Comparison of ENCODE assay signal across 8 mouse cellular contexts in genomic region chr11:103003210-103003609, GRCm38 (mm10). TPM values are rescaled to one million over a fixed set of nuclear protein-coding genes. Genes with fewer than 3 reads are reported as not detected.
A peak's percentile ranks its signal among the peaks of the same experiment; 100 is the strongest.
DNase-seq lines count a peak whose midpoint lies in the region; ATAC-seq and TF ChIP-seq lines count a peak whose summit lies in the region.

No protein-coding gene starts in this region.

- intact Hi-C loops in left cerebral cortex, postnatal 36 days (cut with DNase I), result loop anchor here (10.0 kb wide), 1 partner anchor 52 kb away; no protein-coding TSS in a partner anchor

- H3K79me3 ChIP-seq in C2C12 (ENCODE audit: low read depth), result peaks cover 41% of the 10 kb centered on the region

- no peak for TF ChIP-seq CTCF in C2C12 (IDR thresholded peaks at IDR 0.05; ENCODE audit: control insufficient read depth, insufficient read depth, insufficient read length)
- no peak for TF ChIP-seq CTCF in intestine, postnatal 0 days (IDR thresholded peaks at IDR 0.05; ENCODE audit: low read depth)

- no peak overlapping the region for H3K4me3 ChIP-seq in C2C12 (ENCODE audit: insufficient read depth, poor library complexity, severe bottlenecking)
- H3K4me3 ChIP-seq in intestine, postnatal 0 days (ENCODE audit: low read depth, low read length), result no peak overlapping the region

- H3K9ac ChIP-seq in intestine, postnatal 0 days (ENCODE audit: low read depth, low read length), result no peak overlapping the region

- H3K27ac ChIP-seq in intestine, postnatal 0 days (ENCODE audit: low read depth, low read length), result no peak overlapping the region

- no peak overlapping the region for H3ac ChIP-seq in C2C12 (ENCODE audit: control insufficient read depth, insufficient read length, low read depth)

- H3K36me3 ChIP-seq in C2C12 (ENCODE audit: control insufficient read depth, insufficient read depth), result peaks cover 24% of the 10 kb centered on the region
- H3K36me3 ChIP-seq in intestine, postnatal 0 days (ENCODE audit: control insufficient read depth, insufficient read depth), result peaks cover 17% of the 10 kb centered on the region; the same call in 1 of the 2 replicates

- peak; percentile 82 for DNase-seq in adrenal gland, adult 2 months
- peak; percentile 63 for DNase-seq in gastrocnemius, postnatal 10 days
- DNase-seq in left cerebral cortex, postnatal 36 days (ENCODE audit: low spot score in 2 of 2), result peak; percentile 75 to 78
- DNase-seq in right cerebral cortex, postnatal 14 days, result peak; percentile 67
- DNase-seq in embryo, embryonic 11 days, result no peak
- no peak for DNase-seq in embryo, embryonic 10.5 days (ENCODE audit: low spot score)

- no peaks in the 10 kb centered on the region for H3K4me1 ChIP-seq in intestine, postnatal 0 days (replicated peaks; ENCODE audit: control insufficient read depth, insufficient read depth, low read length)

- 18% methylated on average over 5 of the region's 5 CpGs for WGBS in intestine, postnatal 0 days

- peaks cover 81% of the 10 kb centered on the region for H3K79me2 ChIP-seq in C2C12 (ENCODE audit: control insufficient read depth, insufficient read depth)

- no peak overlapping the region for H3K4me2 ChIP-seq in intestine, postnatal 0 days (replicated peaks; ENCODE audit: low read depth)

- peak; percentile 31; the same call in 1 of the 2 replicates for ATAC-seq in intestine, postnatal 0 days

- H3K27me3 ChIP-seq in C2C12 (ENCODE audit: control insufficient read depth, insufficient read depth, insufficient read length), result no peaks in the 10 kb centered on the region
- no peaks in the 10 kb centered on the region for H3K27me3 ChIP-seq in intestine, postnatal 0 days (replicated peaks; ENCODE audit: control insufficient read depth, insufficient read depth, low read length)

- no peaks in the 10 kb centered on the region for H3K9me3 ChIP-seq in intestine, postnatal 0 days (ENCODE audit: control insufficient read depth)

TF ChIP-seq in C2C12, 6 proteins besides CTCF, POLR2A, EP300 and RAD21:
- TF ChIP-seq FOSL1 (IDR thresholded peaks at IDR 0.05; ENCODE audit: insufficient read depth, low read length, poor library complexity, severe bottlenecking) (peak; percentile 96), MYOD1 (IDR thresholded peaks at IDR 0.05; ENCODE audit: control insufficient read depth, insufficient read length, low read depth) (peak; percentile 100), CEBPB (IDR thresholded peaks at IDR 0.05; ENCODE audit: low read depth) (peak; percentile 2), MYOG (IDR thresholded peaks at IDR 0.05; ENCODE audit: control insufficient read depth, extremely low read depth, insufficient read length) (no peak), MAX (IDR thresholded peaks at IDR 0.05) (peak; percentile 98), USF1 (IDR thresholded peaks at IDR 0.05; ENCODE audit: low read depth) (no peak)

RNA-seq across cellular contexts. Expression of gene Nmt1, which starts 24.8 kb away (rescaled TPM):
- 64.9 TPM for polyA plus RNA-seq in C2C12 (2012; fragmentation: generic; extraction: Trizol)
- 100 to 1,000 TPM; 106 to 112 TPM for total RNA-seq in adrenal gland, adult 2 months (2021)
- 20.8 and 25.6 TPM in 2 replicates for polyA plus RNA-seq in adrenal gland, adult 2 months (2012; rRNA removed)
- 10 to 100 TPM; 41.5 to 49.7 TPM for total RNA-seq in gastrocnemius, postnatal 10 days (2021)
- 58.4 and 63.1 TPM in 2 replicates for polyA plus RNA-seq in intestine, postnatal 0 days (2015; fragmentation: Nextera tagmentation; extraction: Ambion mirVana)
- total RNA-seq in left cerebral cortex, postnatal 36 days (2021), result 100 to 1,000 TPM; 126 to 127 TPM

RNA-seq across cellular contexts. Expression of gene Dcakd, which starts 24.9 kb away (rescaled TPM):
- polyA plus RNA-seq in C2C12 (2012; fragmentation: generic; extraction: Trizol), result 185 TPM
- 10 to 100 TPM; 62.8 to 79.5 TPM for total RNA-seq in adrenal gland, adult 2 months (2021)
- polyA plus RNA-seq in adrenal gland, adult 2 months (2012; rRNA removed), result 136 and 185 TPM in 2 replicates
- total RNA-seq in gastrocnemius, postnatal 10 days (2021), result 10 to 100 TPM; 34.9 to 45.5 TPM
- 40.4 and 45.9 TPM in 2 replicates for polyA plus RNA-seq in intestine, postnatal 0 days (2015; fragmentation: Nextera tagmentation; extraction: Ambion mirVana)
- total RNA-seq in left cerebral cortex, postnatal 36 days (2021), result 10 to 100 TPM; 49.7 to 55.1 TPM

RNA-seq across cellular contexts. Expression of gene C1ql1, which starts 56.7 kb away (rescaled TPM):
- 0.87 TPM for polyA plus RNA-seq in C2C12 (2012; fragmentation: generic; extraction: Trizol)
- 10 to 100 TPM; 39.4 to 69.4 TPM for total RNA-seq in adrenal gland, adult 2 months (2021)
- polyA plus RNA-seq in adrenal gland, adult 2 months (2012; rRNA removed), result 67.7 and 112 TPM in 2 replicates
- total RNA-seq in gastrocnemius, postnatal 10 days (2021), result under 1 TPM; 0.31 to 0.93 TPM
- 0.85 and 1.1 TPM in 2 replicates for polyA plus RNA-seq in intestine, postnatal 0 days (2015; fragmentation: Nextera tagmentation; extraction: Ambion mirVana)
- 10 to 100 TPM; 15.1 to 15.6 TPM for total RNA-seq in left cerebral cortex, postnatal 36 days (2021)

Comparison
In these comparisons a context has a peak if more than half of its experiments do, and no peak if none do; other contexts are left out.
1. DNase-seq: peak in adrenal gland, adult 2 months (single experiment), gastrocnemius, postnatal 10 days (single experiment), left cerebral cortex, postnatal 36 days (2 of 2) and right cerebral cortex, postnatal 14 days (single experiment); none in embryo, embryonic 11 days (single experiment) and embryo, embryonic 10.5 days (single experiment).
2. RNA of gene C1ql1, which starts 56.7 kb away (total RNA-seq): 39.4 to 69.4 TPM in adrenal gland, adult 2 months and 15.1 to 15.6 TPM in left cerebral cortex, postnatal 36 days; 0.31 to 0.93 TPM in gastrocnemius, postnatal 10 days; every median in the first group is over 4 times any median in the second.